Mouse (Mus musculus) frontal cortex, postnatal 36 days (tissue): ENCODE data around the gene Adam22.
A peak's percentile ranks its signal among the peaks of the same experiment; 100 is the strongest.
"Not testable (repeated sequence)": the region's sequence is repeated elsewhere in the genome, so short reads cannot be mapped to it uniquely, and the experiment has no call there.

Experiments used
- DNase-seq, 2 experiments: peaks; one replicate each; pipeline ENCODE4 v3.0.0; 2022; ENCODE audit warnings: low spot score in 2 of 2

Adam22 gene

GRCm38 (mm10) chr5:8057018-8057323 lies 311.0 kb downstream of the Adam22 start:
- no peak for DNase-seq

- DNase-seq, result peak; percentile 71 to 82
Observed at GRCm38 (mm10) chr5:8056141-8057017, 311.6 kb downstream of the Adam22 start.

- no peak for DNase-seq
Observed at GRCm38 (mm10) chr5:8055721-8056129, 312.2 kb downstream of the Adam22 start.

GRCm38 (mm10) chr5:8053827-8054226 lies 314.1 kb downstream of the Adam22 start:
- DNase-seq, result no peak

- no peak for DNase-seq
Observed at GRCm38 (mm10) chr5:8045855-8046254, 322.1 kb downstream of the Adam22 start, which contains the start of gene Sri. Gene Sri, plus strand, starts transcription at chr5:8046078.

- DNase-seq, result not testable (repeated sequence)
Observed at GRCm38 (mm10) chr5:8034596-8034995, 333.4 kb downstream of the Adam22 start.
